Mouse (Mus musculus) adipocyte (in vitro differentiated cells): ENCODE results near the gene Epb41l5.
A peak's percentile ranks its signal among the peaks of the same experiment; 100 is the strongest.

Experiments used
- DNase-seq: peaks from one replicate; pipeline ENCODE4 v3.0.0-alpha.2; 2016; ENCODE audit warnings: low spot score

Epb41l5 gene

DNA sequence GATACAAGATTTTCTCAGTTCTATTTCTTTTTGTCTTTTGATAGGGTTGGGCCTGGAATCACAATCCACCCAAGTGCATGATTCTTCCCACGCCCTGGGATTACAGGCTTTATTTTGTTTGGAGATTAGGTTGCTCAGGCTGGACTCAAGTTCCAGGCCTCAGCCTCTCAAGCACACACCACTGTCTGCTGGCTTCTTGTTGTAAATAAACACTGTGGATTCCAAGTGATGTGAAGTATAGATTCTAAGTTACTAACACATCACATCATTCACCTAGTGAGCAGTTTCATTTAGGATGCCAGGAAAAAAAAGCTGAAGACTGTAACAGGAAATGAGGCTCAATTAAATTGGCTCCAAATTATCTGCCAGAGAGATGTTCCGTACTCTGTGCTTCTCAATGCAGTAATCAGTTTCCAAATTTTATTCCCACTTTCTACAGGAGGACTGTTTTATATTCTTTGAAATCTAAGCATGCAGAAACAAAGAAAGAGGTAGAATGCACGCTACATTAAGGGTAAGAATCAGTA, 51.8 kb downstream of the Epb41l5 start:
- DNase-seq = no peak

DNA sequence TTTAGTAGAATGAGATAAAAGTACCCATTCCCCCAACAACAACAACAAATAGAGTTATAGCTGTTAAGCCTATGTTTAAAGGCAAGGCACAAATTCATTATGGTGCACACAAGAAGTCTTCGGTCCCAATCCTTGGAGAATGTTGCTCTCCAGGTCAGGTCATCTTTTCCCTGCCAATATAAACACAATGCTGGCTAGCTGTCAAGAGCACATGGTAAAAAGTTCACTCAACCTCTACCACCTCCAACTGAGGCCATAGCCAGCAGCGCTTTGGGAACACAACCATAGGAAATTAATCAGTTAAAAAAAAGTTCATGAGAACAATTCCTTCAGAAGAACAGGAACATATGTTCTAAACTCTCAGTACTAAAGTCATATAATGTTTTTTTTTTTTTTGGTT, 58.8 kb downstream of the Epb41l5 start:
- peak; percentile 89 for DNase-seq

DNA sequence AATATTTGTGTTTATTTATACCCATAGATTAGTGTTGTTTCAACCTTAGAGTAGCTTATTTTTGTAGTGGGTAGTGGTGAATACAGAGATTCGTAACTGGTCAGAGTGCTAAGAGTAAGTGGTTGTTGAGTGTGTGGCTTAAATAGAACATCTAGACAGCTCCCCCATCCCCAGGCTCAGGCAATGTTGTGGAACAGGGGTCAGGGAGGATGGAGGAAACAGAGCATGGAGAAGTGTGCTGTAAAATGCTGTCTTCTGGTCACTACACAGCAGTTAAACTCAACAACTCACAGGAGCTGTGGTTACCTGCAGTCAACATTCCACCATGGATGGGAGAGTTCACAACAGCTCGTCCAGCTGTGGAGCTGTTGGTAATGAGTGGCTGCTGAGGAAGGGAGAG, 63.8 kb downstream of the Epb41l5 start:
- no peak for DNase-seq

DNA sequence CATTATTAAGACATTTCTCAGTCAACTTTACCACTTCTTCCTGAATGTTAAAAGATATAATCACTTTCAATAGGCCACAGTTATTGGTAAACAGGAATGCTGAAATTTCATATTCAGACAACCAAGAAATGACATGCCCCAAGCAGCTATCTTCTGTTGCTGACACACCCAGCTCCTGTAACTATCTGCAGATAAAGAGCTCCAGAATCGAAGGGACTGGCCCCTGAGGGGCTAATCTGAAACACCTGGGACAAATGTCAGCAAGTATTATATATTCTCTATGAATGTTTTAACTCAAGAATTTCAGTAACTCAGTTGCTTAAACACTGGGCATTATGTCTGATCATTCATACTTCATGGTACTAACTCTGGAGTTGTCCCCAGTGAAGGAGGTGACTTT, 78.7 kb downstream of the Epb41l5 start:
- no peak for DNase-seq

DNA sequence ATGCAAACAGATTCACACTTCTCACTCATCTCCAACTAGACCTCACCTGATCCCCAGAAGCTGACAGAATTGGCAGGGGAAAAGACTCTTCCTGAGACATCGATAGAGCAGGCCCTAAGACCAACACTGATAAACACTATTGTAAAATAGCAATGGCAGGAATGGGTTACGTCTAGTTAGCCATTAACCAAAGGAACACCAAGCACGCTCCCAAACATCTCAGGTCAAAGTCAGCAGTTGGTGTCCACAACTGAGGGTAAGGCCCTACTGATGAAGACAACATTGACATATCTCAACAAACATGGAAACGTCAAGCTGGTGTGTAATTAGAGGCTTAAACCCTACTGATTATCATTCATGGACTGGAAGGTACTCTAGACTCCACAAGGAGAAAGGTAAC, 83.3 kb downstream of the Epb41l5 start:
- no peak for DNase-seq

DNA sequence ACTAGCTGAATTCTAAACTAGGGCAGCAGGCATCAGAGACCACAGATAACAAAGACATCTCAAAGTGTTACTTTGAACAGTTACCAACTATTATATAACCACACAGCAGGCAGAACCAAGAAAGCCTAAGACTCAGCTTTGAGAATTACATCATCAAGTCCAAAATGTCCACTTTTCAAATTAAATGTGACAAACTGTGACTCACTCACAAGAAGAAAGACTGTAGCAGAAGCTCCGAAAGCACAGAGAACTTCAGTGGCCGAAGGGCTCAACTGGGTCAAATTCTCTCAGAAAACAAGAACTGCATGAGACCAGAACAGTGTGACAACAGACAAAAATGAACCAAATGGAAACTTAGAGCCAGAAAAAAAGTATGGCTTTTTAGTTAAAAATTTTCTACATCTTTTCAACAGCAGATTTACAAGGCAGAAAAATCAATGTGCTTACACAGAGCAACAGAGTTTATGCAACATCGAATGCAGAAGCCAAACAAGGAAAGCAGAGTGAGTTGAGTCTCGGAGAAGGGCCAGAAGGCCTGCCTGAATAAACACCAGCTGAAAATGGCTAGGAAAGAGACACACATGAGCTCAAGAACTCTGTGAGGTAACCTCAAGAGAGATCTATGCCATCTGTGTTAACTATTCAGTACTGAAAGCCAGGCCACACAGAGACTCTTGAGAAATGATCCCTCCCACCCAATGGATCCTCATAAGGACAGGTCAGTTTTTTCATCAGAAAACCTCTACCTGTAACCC, 91.0 kb downstream of the Epb41l5 start:
- DNase-seq = peak; percentile 78

DNA sequence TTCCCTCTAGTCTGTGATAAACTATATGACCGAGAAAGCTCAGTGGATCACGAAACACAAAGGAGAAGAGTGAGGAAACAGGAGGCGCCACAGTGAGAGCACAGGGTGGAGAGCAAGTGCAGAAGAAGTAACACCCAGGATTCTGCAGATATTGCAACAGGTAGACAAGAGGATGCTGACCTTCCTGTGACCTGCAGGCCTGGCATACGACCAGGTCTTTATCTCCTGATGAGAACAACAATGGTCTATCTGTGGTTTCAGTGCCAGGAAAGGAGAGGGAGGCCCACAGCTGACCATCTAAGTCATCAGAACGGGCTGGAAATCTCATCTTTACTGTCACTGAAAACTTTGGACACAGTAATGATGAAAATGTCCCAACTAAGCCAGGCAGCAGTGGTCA, 93.1 kb downstream of the Epb41l5 start:
- no peak for DNase-seq

DNA sequence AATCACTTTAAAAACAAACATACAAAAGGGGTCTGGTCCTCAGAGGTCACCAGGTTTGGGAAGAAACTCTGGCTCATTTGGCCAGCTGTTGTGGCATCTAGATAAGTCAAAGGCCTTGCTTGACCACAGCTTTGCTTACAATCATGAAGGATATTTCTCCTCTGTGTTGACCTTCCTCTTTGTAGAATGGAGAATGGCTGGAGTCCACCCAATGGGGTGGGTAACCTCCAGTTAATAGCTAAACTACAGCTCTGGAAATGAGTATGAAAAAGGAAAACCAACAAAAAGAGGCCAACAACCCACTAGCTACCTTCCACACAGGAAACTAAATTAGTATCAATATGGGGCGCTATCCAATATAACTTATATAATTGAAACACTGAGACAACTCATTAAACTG, 97.1 kb downstream of the Epb41l5 start:
- DNase-seq = no peak

DNA sequence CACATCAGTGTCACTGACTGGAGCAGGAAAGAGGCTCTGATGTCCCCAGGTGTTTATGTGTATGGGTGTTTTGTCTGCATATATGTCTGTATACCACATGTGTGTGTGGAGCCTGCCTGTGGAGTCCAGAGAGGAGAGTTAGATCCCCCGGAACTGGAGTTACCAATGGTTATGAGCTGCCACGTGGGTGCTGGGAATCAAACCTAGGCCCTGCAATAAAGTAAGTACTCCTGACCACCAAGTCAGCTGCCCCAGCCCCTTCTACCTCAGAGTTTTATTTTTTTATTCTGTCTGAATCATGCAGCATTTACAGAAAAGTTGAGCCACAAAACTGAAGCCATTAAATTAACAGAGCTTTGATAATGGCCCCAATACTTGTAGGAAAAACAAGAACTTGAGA, 98.7 kb downstream of the Epb41l5 start:
- no peak for DNase-seq

DNA sequence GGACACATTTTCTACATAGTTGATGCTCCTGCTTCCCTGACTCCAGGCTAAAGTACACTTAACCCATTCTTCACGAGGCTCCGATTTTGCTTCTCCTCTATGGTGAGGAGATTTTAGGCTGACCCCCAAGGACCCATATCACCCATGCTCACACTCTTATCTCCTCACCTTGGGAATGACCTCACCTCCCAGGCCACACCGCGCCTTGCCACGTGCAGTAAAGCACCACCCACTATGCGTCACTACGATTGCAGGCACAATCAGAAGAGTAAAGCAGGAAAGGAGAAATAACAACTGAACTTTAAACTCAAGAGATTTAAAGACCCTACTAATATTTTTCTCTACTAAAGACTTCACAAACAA, 99.5 kb downstream of the Epb41l5 start:
- DNase-seq = no peak

DNA sequence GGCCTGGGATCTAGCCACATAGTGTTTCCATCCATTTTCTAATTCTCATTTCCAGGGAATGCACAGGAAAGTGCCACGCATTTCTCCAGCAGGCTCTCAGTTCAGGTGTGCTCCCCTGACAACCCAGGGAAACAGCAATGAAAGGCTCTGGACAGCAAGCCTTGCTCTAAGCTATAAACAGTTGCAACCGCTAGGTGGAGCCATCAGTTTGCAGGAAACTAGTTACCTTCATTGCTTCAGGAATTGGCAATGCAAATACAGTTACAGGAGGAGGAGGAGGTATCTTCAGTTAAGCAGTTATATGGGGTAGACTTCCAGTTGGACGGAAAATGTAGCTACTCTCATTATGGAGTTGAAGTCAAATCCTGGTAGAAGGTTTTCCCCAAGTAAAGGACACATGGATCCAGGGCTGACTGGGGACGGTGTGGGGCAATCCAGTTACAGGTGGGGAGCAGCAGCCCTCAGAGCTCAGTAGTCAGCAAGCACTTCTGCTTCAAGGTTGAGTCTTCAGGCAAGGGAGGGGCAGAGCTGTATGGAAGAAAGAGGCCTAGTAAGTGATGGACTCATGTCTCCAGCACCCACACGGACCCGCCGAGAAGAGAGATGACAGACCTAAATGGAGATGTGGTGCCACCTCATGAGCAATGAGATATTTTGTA, 100.0 kb downstream of the Epb41l5 start:
- DNase-seq = peak; percentile 89

DNA sequence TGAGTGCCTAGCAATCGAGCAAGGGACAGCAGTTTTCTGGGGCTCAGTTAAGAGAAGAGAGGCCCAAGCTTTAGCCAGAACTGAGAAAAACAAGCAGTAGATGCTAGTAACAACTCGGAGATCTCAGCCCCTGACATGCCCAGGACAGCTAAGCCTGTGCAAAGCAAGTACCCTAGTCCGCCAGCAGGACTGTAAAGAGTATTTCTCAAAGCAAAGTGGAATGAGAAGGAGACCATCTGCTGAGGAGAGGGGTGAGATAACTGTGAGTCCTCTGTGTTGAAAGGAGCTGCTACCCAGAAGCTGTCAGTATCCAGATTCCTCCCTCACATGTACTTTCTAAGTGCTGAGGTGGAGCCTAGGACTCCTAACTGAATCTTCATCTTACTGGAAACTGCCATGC, 102.3 kb downstream of the Epb41l5 start:
- DNase-seq = no peak

DNA sequence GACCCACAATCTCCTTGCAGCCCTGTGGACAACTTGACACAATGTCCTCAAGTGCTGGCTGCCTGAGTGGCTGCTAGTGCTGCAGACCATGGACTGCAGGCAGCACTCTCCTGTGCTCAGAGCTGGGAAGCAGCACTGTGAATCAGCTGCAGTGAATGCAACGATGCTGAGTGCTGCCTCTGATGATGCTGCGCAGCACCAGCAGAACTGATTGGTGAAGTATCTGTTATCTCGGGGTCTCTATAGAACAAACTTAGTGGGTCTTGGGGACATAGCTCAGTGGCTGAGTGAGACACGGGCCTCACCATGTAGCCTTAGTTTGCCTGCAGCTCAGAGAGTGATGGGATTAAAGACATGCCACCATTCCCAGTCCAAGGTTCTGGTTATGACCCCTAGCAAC, 103.1 kb downstream of the Epb41l5 start:
- no peak for DNase-seq

DNA sequence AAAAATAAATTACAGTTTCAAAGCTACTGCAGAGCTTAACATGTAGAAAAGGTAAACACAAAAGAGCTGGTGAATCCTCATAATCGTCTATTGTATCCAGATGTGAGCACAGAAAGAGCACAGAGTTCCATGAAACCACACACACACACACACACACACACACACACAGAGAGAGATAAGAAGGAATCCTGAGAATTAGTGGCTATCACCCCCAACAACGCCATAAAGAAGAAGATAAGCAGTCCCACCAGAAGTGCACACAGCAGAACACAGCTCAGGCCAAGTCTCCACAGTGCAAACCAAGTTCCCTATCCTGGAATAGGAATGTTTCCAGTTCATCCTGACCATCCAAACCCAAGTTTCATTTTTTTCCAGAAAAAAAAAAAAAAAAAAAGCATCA, 103.6 kb downstream of the Epb41l5 start:
- no peak for DNase-seq

DNA sequence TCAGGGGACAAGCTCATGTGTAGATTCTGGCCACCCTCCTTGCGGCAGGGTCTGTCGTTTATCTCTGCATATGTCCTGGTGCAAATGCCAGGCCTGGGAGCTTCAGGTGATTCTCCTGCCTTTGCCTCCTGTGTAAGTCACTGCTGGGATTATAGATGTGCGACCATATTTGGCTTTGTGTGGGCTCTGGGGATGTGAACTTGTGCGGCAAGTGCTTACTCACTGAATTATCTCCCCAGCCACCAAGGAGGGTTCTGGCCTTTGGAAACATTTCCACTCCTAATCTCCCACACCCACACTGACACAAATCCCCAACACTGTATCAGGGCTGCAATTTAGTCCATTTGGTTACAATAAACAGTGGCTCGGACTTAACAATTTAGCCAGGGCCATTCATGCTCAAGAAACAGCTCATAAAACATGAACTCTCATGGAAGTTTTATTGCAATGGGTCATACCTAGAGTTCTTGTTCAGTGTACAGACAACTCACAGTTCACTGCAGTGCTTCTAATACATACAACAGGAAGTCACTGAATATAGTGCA, 104.1 kb downstream of the Epb41l5 start:
- no peak for DNase-seq

DNA sequence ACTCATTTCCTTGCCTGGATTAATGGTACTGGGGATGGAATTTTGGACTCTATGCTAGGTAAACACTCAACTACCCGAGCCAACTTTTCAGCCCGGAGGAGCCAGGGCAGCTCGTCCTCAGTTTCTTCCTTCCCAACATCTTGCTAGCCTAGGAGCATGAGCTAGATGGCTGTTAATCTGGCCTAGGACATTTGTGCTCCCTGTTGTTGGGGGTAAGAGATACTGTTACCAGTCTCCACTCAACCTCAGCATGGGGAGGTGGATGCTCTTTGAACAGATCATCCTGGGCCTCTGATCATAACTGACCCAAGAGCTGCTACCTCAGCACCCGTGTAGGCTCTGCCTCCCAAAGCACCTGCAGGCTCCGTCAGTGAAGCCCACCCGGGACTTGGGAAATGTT, 105.5 kb downstream of the Epb41l5 start:
- no peak for DNase-seq

DNA sequence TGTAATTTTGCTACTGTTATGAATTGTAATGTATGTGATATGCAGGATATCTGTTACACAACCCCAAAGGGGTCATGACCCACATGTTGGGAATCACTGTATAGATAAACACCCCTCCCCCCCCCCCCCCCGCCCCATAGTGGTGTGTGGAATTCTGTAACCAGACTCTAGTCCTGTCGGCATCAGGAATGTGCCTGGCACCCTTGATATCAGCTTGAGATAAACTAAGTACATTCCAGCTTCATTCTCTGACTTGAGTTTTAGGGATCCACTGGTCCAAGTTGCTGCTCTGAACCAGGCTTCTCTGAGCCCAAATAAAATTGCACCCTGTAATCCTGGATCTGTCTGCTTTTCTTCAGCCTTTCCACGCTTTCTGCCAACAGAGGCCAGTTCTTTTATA, 107.2 kb downstream of the Epb41l5 start:
- no peak for DNase-seq

DNA sequence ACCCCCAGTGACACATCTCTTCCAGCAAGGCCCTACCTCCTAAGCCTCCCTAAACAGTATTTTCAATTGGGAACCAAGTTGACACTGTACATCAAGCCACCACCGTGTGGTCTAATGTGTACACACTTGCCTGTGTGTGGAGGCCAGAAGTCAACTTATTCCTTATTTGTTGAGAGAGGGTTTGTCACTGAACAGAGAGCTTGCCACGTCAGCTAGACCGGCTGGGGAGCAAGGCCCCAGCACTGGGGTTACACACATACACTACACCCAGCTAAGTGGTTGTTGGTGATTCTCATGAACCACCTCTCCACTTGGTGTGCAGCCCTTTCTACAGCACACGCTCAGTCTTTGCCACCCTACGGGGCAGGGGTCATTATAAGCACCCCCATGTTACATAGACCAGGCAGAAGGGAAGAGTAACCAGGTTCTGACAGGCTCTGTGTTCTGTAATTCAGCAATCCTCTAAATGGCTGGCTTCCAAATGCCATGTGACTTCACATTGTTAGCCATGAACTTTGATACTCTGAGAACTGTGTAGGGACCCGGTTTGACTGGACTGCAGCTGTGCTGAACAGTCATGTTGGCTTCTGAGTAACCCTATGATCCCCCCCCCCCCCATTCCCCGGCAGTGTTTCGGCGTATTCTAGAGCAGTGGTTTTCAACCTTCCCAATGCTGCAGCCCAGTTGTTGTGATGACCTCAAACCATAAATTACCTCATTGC, 107.8 kb downstream of the Epb41l5 start:
- peak; percentile 92 for DNase-seq

DNA sequence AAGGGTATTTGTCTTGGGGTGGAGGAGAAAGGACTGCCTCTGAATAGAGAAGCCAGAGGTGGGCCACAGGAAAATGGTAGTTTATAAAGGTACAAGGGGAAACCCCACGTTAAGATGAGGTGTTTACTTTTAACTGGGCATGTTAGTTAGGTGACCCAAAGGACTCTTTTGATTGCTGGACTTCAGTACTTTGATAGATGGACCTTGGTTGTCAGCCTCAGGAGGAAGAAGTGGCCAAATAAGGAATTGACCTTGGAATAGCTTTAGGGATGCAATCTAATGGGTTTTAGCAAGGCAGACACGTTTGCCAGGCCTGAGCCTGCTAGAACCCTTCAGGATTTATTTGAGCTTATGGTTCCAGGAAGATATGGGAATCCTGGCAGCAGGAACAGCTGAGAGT, 109.5 kb downstream of the Epb41l5 start:
- no peak for DNase-seq

DNA sequence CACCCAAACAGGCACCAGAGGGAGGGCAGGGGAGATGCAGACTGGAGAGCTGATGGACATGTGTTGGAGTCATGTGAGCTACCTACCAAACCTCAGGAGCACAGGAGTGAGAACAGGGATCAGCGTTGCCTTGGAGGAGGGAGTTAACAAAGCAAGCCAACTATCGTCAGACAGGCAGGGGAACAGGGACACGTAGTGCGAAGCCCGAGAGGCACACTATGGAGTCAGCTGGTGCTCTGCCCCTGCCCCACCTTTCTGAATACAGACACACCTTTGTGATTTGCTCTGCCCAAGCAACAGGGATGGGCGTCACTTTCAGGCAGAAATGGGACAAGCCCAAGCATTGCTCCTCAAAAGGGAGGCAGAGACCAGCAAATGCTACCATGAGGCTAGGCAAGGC, 111.1 kb downstream of the Epb41l5 start:
- no peak for DNase-seq

DNA sequence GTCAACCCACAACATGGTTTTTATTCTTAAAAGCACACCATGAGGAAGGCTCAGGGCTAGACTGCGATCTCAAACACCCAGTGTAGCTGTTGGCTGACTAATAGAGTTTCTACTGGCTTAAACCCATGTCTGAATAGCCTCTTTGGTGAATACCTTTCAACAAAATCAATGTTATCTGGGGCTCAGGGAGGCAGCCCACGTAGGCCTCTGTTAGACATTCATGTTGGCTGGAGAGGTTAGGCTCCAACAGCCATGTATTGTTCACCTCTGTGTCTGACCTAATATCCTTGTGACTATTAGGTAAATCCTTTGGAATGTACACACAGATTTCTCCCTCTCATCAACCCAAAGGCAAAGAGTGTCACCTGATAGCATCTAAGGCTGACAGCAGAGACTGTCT, 112.7 kb downstream of the Epb41l5 start:
- DNase-seq = no peak

DNA sequence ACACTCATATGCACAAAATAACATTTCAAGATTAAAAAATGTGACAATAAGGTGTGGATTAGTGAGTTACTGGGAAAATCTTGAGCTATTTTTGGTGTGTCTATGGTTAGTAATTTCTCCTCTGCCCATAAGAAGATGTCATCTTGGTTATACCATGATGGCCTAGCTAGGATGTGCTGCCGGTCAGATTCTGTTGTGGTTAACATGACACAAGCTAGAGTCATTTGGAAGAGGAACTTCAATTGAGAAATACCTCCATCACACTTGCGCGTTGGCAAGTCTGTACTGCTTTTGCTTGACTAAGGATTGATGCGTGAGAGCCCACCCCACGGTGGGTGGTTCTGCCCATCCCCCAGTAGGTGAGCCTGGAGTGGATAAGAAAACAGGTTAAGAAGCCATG, 114.5 kb downstream of the Epb41l5 start:
- no peak for DNase-seq
